ENCODE assay signal across 8 mouse cellular contexts in genomic region chr10:95013946-95014345, GRCm38 (mm10).
DNase-seq lines count a peak whose midpoint lies in the region; ATAC-seq and TF ChIP-seq lines count a peak whose summit lies in the region.

No protein-coding gene starts in this region.

- TF ChIP-seq CTCF in brain, embryonic 14.5 days (IDR thresholded peaks at IDR 0.05; ENCODE audit: borderline replicate concordance, extremely low read depth, insufficient read depth, insufficient read length), result no peak

- DNase-seq in cerebellum, adult 11 months, result peak; percentile 31
- DNase-seq in brain, embryonic 14.5 days (ENCODE audit: low read depth), result peak; percentile 75
- DNase-seq in heart, adult 18-20 months, result peak; percentile 88 to 89
- peak; percentile 76 for DNase-seq in lung, postnatal 10 days
- DNase-seq in layer of hippocampus, adult 11-12 months (ENCODE audit: low spot score), result no peak
- no peak for DNase-seq in embryo, embryonic 10.5 days (ENCODE audit: low spot score)
- DNase-seq in thymus, adult 18-20 months, result no peak

- TF ChIP-seq POLR2A in brain, embryonic 14.5 days (IDR thresholded peaks at IDR 0.05; ENCODE audit: borderline replicate concordance, extremely low read depth, insufficient read depth, insufficient read length, poor library complexity, severe bottlenecking), result no peak

- no peak; the same call in 1 of the 2 replicates for ATAC-seq in cerebellum, adult (ENCODE audit: insufficient number of reproducible peaks, low FRiP score, low TSS enrichment)

Comparison
In these comparisons a context has a peak if more than half of its experiments do, and no peak if none do; other contexts are left out.
1. DNase-seq: peak in cerebellum, adult 11 months (single experiment), brain, embryonic 14.5 days (single experiment), heart, adult 18-20 months (2 of 2) and lung, postnatal 10 days (single experiment); none in layer of hippocampus, adult 11-12 months (single experiment), embryo, embryonic 10.5 days (single experiment) and thymus, adult 18-20 months (0 of 2).